Mouse (Mus musculus): ENCODE data around the gene Fam19a3.
A peak's percentile ranks its signal among the peaks of the same experiment; 100 is the strongest.
"Not testable (repeated sequence)": the region's sequence is repeated elsewhere in the genome, so short reads cannot be mapped to it uniquely, and the experiment has no call there.

Gene Fam19a3

GRCm38 (mm10) chr3:104758869-104759268, 22.8 kb downstream of the Fam19a3 start:
- DNase-seq = no peak

DNA sequence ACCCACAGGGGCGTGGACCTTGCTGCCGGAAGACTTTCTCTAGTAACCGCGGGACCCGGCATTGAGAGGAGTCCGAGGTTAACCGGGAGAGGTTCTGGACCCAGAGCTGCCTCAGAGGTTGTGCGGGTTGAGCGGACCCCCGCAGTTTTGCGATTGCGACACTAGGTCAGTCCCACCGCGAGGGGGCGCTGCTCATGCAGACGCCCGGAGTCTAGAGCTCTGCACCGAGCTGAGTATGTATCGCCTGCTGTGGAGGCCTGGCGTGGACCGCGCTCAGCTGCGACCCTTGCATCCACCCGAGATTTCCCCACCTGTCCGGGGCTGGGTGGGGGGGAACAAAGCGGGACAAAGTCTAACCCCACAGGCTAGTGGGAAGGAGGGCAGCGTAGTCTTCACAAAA, 23.2 kb downstream of the Fam19a3 start:
- DNase-seq = peak; percentile 27 to 33

DNA sequence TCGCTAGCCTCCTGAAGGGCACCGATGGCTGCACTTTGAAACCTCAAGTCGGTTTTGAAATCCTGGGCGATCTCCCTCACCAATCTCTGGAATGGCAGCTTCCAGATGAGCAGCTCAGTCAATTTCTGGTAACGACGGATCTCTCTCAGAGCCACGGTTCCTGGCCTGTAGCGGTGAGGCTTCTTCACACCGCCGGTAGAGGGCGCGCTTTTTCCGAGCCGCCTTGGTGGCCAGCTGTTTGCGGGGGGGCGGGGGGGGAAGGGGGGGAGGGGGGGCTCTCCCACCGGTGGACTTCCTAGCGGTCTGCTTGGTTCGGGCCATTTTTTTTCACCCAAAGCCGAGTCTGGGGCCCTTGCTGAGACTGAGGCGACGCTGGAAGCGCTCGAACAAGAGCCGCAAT, 28.8 kb downstream of the Fam19a3 start:
- DNase-seq = not testable (repeated sequence)

DNA sequence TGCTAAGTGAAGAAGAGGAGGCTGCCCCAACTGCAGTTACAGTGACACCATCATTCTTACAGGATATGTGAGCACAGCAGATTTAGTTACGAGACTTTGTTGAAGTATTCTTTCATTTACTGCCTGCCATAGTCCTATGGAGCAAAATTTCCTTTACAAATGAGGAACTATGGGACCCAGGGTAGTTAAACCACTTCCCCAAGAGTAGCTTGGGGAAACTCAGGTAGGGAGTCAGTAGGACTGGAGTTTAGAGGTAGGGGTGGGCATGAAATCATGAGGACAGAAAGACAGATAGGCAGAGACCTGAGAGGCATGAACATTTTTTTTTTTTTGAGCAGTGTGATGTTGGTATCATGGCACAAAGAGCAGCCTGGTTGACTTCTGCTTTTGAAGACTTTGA, 37.8 kb downstream of the Fam19a3 start:
- DNase-seq = no peak

DNA sequence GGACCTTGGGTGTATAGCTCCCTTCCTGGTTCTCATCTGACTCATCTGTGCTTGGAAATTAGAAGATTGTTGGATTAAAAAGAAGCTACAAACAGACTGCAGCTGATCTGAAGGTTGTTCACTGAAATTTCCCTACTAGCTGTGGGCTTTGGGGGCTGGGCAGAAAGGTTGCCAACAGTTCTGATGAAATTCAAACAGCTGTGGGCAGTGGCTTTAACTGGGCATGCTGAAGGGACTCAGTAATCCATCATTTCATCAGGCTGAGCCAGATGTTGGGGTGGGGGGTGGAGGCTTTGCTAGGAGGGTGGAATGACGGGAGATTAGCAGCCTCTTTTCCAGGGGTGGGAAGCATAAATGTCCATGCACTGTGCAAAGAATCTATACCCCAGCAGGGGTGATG, 38.5 kb downstream of the Fam19a3 start:
- no peak for DNase-seq

DNA sequence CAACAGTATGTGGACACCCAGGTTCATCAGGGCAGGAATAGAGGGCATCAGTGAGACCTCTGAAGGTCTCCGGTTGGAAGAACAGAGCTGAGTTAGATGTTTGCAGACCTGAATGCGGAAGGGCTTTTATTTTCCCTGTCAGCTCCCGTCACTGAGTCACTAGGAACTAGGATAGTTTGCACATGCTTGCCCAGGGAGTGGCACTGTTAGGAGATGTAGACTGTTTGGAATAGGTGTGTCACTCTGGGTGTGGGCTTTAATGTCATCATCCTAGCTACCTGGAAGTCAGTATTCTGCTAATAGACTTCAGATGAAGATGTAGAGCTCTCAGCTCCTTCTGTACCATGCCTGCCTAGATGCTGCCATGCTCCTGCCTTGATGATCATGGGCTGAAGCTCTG, 39.7 kb downstream of the Fam19a3 start:
- DNase-seq = no peak

- no peak for DNase-seq
Observed at GRCm38 (mm10) chr3:104734654-104735053, 47.0 kb downstream of the Fam19a3 start.

- DNase-seq = no peak
Observed at GRCm38 (mm10) chr3:104732907-104733306, 48.7 kb downstream of the Fam19a3 start.

DNA sequence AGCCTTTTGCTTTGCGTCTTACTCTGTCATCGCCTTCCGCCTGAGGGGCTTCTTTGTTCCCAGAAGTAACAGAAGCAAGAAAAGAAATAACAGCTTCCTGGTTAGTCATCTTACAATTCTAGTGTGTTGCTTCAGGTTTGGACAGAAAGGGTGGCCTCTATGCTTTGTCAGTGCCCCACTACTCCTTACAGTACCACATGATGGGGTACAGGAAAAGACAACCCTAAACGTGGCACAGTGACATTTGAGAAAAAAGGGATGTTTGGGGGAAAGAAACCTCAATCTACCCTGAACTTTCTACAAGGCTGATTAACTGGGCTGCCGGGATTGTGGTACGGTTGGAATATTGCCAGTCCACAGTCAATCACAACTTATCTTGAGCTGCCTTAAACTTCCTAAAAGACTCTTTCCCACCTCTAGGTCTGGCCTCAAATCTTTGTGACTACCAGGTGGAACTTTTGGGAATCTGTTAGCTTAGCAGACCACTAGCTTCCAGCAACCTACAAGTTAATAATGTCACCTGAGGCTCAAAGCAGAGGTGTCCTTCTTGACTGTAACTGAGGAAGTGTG, 52.3 kb downstream of the Fam19a3 start:
- DNase-seq = no peak
